Comparison of ENCODE assay signal across 8 mouse cellular contexts in the genomic region with DNA sequence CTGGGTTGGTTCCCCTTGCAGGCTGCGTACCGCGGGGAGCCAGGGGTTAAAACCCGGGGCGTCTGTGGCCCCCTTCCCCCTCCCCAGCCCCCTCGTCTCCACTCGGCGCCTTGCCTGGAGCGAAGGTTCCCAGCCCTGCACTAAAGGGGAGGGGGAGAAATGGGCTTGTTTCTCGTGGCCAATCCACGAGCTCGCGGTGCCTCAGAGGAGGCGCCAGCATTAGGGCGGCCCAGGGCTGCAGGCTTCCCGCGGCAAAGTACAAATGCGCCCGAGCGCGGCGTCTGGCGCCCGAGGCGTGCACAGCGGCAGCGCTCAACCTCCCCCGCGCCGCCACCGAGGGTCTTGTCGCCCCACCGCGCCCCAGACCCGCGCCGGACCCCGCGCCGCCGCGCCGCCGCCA. TPM values are rescaled to one million over a fixed set of nuclear protein-coding genes. Genes with fewer than 3 reads are reported as not detected.
DNase-seq lines count a peak whose midpoint lies in the region; ATAC-seq lines count a peak whose summit lies in the region.

A gene (plus strand): TSS at position 383 of the 400 bp plus-strand sequence.

- no peaks in the 10 kb centered on the region for H3K36me3 ChIP-seq in hindbrain, embryonic 13.5 days

- H3K4me3 ChIP-seq in hindbrain, embryonic 13.5 days, result peak within 1 kb of the TSS; percentile 49

- peaks cover 71% of the 10 kb centered on the region for H3K27me3 ChIP-seq in hindbrain, embryonic 13.5 days

- no peak within 1 kb of the TSS for H3K27ac ChIP-seq in hindbrain, embryonic 13.5 days

- H3K4me2 ChIP-seq in hindbrain, embryonic 13.5 days, result peak within 1 kb of the TSS; percentile 92

- peak within 1 kb of the TSS; percentile 64 for H3K9ac ChIP-seq in hindbrain, embryonic 13.5 days

- DNase-seq in cerebellum, postnatal 10 days, result peak; percentile 73
- peak; percentile 31 for DNase-seq in urinary bladder, adult 2 months (ENCODE audit: low spot score)
- no peak for DNase-seq in urinary bladder, postnatal 10 days (ENCODE audit: low spot score)
- peak; percentile 28 for DNase-seq in liver
- peak; percentile 32 for DNase-seq in retina, postnatal 7 days (ENCODE audit: low read depth, low spot score)

- H3K4me1 ChIP-seq in hindbrain, embryonic 13.5 days (replicated peaks), result peaks cover 17% of the 10 kb centered on the region

- no peaks in the 10 kb centered on the region for H3K9me3 ChIP-seq in hindbrain, embryonic 13.5 days

- no peak for ATAC-seq in cerebellum, adult (ENCODE audit: insufficient number of reproducible peaks, low FRiP score, low TSS enrichment)
- ATAC-seq in hindbrain, embryonic 13.5 days (ENCODE audit: low FRiP score), result peak; percentile 82
- no peak for ATAC-seq in CD4-positive, CD25-positive, alpha-beta regulatory T cell, adult 4 months

- WGBS in hindbrain, embryonic 13.5 days, result under 1% methylated on average over 27 of the region's 44 CpGs

RNA-seq across cellular contexts. Expression of the gene that starts here (rescaled TPM):
- 4.3 and 8.0 TPM in 2 replicates for polyA plus RNA-seq in urinary bladder, adult 2 months (2012; rRNA removed)
- polyA plus RNA-seq in hindbrain, embryonic 13.5 days (2015; fragmentation: Nextera tagmentation; extraction: Ambion mirVana), result 0.27 and 0.42 TPM in 2 replicates
- polyA plus RNA-seq in CD4-positive, CD25-positive, alpha-beta regulatory T cell, adult 4 months (2017; shearing (Covaris generic)), result not detected

Comparison
In these comparisons a context has a peak if more than half of its experiments do, and no peak if none do; other contexts are left out.
1. Peak in ATAC-seq, H3K4me3 ChIP-seq, H3K9ac ChIP-seq and H3K4me2 ChIP-seq in hindbrain, embryonic 13.5 days; RNA of the gene not detected or under 1 TPM.